Mouse (Mus musculus) forelimb bud, embryonic 11.5 days (tissue): ENCODE results near the gene Tomm34.
A peak's percentile ranks its signal among the peaks of the same experiment; 100 is the strongest.

Experiments used
- DNase-seq: peaks from one replicate; pipeline ENCODE4 v3.0.0-alpha.2; 2012; ENCODE audit warnings: low read depth, low spot score

Tomm34 gene

GRCm38 (mm10) chr2:164010944-164011343, 60.0 kb downstream of the Tomm34 start:
- no peak for DNase-seq

GRCm38 (mm10) chr2:164010496-164010895, 60.5 kb downstream of the Tomm34 start:
- DNase-seq: no peak

- DNase-seq: no peak
Measured at GRCm38 (mm10) chr2:164009227-164009626, 61.7 kb downstream of the Tomm34 start.

GRCm38 (mm10) chr2:164007987-164008545, 62.9 kb downstream of the Tomm34 start:
- no peak for DNase-seq

GRCm38 (mm10) chr2:164007547-164007946, 63.4 kb downstream of the Tomm34 start:
- DNase-seq: no peak

GRCm38 (mm10) chr2:164006932-164007331, 64.0 kb downstream of the Tomm34 start:
- DNase-seq: peak; percentile 14

GRCm38 (mm10) chr2:164004503-164004902, 66.5 kb downstream of the Tomm34 start:
- no peak for DNase-seq
